Mouse (Mus musculus) heart, embryonic 14.5 days (tissue): ENCODE data around the gene Rad51ap1. TPM values are rescaled to one million over a fixed set of nuclear protein-coding genes. Genes with fewer than 3 reads are reported as not detected.

ENCODE experiments used
- ATAC-seq: fragments of 200-750 bp; cut with Nextera tagmentation; 2 replicates; pipeline ENCODE4 v1.8.0; 2017; ENCODE audit warnings: low read depth, moderate TSS enrichment; ENCODE audit not compliant: insufficient number of reproducible peaks, insufficient read depth, low FRiP score
- H3K27ac ChIP-seq, 2 experiments: fragments of 200-500 bp in 1 of 2; fragments of 300-500 bp in 1 of 2; sonication (generic) in 1 of 2; replicated peaks in 1 of 2; 2 replicates each; pipeline ENCODE4 v1.5.1; 2012 to 2014; ENCODE audit warnings: low read depth in 2 of 2, low read length in 2 of 2, control low read depth in 1 of 2, mild to moderate bottlenecking in 1 of 2, mixed read lengths in 1 of 2; ENCODE audit not compliant: control insufficient read depth in 1 of 2, insufficient read depth in 1 of 2
- H3K27me3 ChIP-seq: fragments of 300-500 bp; sonication (generic); 2 replicates; pipeline ENCODE4 v1.6.1; 2014; ENCODE audit warnings: mild to moderate bottlenecking, low read length, control low read depth; ENCODE audit not compliant: control insufficient read depth, insufficient read depth
- H3K36me3 ChIP-seq: fragments of 300-500 bp; sonication (generic); 2 replicates; pipeline ENCODE4 v1.6.1; 2014; ENCODE audit warnings: mild to moderate bottlenecking, control low read depth, low read length, mixed read lengths; ENCODE audit not compliant: control insufficient read depth, insufficient read depth
- H3K4me1 ChIP-seq, 2 experiments: fragments of 200-500 bp in 1 of 2; fragments of 300-500 bp in 1 of 2; sonication (generic) in 1 of 2; 2 replicates each; pipeline ENCODE4 v1.6.1; 2012 to 2014; ENCODE audit warnings: low read length in 2 of 2, control low read depth in 1 of 2, mixed read lengths in 1 of 2; ENCODE audit not compliant: control insufficient read depth in 2 of 2, insufficient read depth in 2 of 2
- H3K4me2 ChIP-seq: fragments of 300-500 bp; sonication (generic); 2 replicates; pipeline ENCODE4 v1.6.1; 2014; ENCODE audit warnings: mild to moderate bottlenecking, low read length
- H3K4me3 ChIP-seq, 2 experiments: fragments of 200-500 bp in 1 of 2; fragments of 300-500 bp in 1 of 2; sonication (generic) in 1 of 2; 2 replicates each; pipeline ENCODE4 v1.5.1; 2012 to 2014; ENCODE audit warnings: low read length in 2 of 2, mild to moderate bottlenecking in 2 of 2, control low read depth in 1 of 2, low read depth in 1 of 2, moderate library complexity in 1 of 2; ENCODE audit not compliant: control insufficient read depth in 1 of 2, insufficient read depth in 1 of 2
- H3K9ac ChIP-seq: fragments of 300-500 bp; sonication (generic); 2 replicates; pipeline ENCODE4 v1.6.1; 2014; ENCODE audit warnings: mild to moderate bottlenecking, low read length
- H3K9me3 ChIP-seq: fragments of 300-500 bp; sonication (generic); 2 replicates; pipeline ENCODE4 v1.6.1; 2016; ENCODE audit warnings: low read length, control low read depth; ENCODE audit not compliant: control insufficient read depth
- WGBS: fragments of 180-500 bp; shearing (Covaris S2); extraction: QIAGEN DNeasy Blood & Tissue Kit; methylation state at CpG from one replicate; pipeline ENCODE4 v1.1.7; 2014; 5-methylcytosine and 5-hydroxymethylcytosine counted together
- polyA plus RNA-seq: library from polyadenylated mRNA; unstranded; fragments of >200 nt; fragmentation: Nextera tagmentation; extraction: Ambion mirVana; gene quantifications from 2 replicates; pipeline ENCODE4 v1.2.1, GENCODE M21; 2014

The Rad51ap1 gene
- polyA plus RNA-seq, 1 experiment from 2014 or later: 28.7 TPM

GRCm38 (mm10) chr6:126948336-126948735 lies 8.9 kb upstream of the Rad51ap1 start:
- H3K9me3 ChIP-seq: no peaks in the 10 kb centered on the region
- WGBS: 89% methylated on average over 4 of the region's 4 CpGs
- H3K27ac ChIP-seq: no peak overlapping the region
- H3K4me1 ChIP-seq: no peaks in the 10 kb centered on the region
- H3K9ac ChIP-seq: no peak overlapping the region
- H3K4me2 ChIP-seq: no peak overlapping the region
- H3K27me3 ChIP-seq: no peaks in the 10 kb centered on the region
- H3K4me3 ChIP-seq: no peak overlapping the region
- H3K36me3 ChIP-seq: peaks cover 59% of the 10 kb centered on the region
- no peak for ATAC-seq

GRCm38 (mm10) chr6:126940451-126940850 lies 1.1 kb upstream of the Rad51ap1 start:
- Histone ChIP-seq H3K36me3 (peaks cover 33% of the 10 kb centered on the region), H3K9ac (peak overlapping the region; percentile 72), H3K9me3 (no peaks in the 10 kb centered on the region), H3K27me3 (no peaks in the 10 kb centered on the region), H3K4me1 (peaks cover 0 to 19% of the 10 kb centered on the region in 2 experiments; a peak in 3 of 4 replicates), H3K4me2 (peak overlapping the region; percentile 88), H3K27ac (no peak overlapping the region), H3K4me3 (peak overlapping the region; percentile 65 to 92; a peak in 3 of 4 replicates)
- 6% methylated on average over 5 of the region's 5 CpGs for WGBS
- no peak for ATAC-seq

GRCm38 (mm10) chr6:126938853-126939486 lies 417 bp downstream of the Rad51ap1 start:
- no peak for ATAC-seq
- peak overlapping the region; percentile 63 to 65 for H3K4me3 ChIP-seq
- peak overlapping the region; percentile 88 for H3K4me2 ChIP-seq
- H3K27me3 ChIP-seq: no peaks in the 10 kb centered on the region
- peaks cover 34% of the 10 kb centered on the region for H3K36me3 ChIP-seq
- under 1% methylated on average over 29 of the region's 31 CpGs for WGBS
- H3K9me3 ChIP-seq: no peaks in the 10 kb centered on the region
- H3K27ac ChIP-seq: peak overlapping the region in 1 of 2 experiments; percentile 50; a peak in 2 of 4 replicates
- H3K9ac ChIP-seq: peak overlapping the region; percentile 80
- H3K4me1 ChIP-seq: peaks cover 0 to 19% of the 10 kb centered on the region in 2 experiments; a peak in 3 of 4 replicates

GRCm38 (mm10) chr6:126938047-126938446 lies 1.3 kb downstream of the Rad51ap1 start:
- H3K27ac ChIP-seq: no peak overlapping the region
- H3K36me3 ChIP-seq: peaks cover 35% of the 10 kb centered on the region
- H3K9me3 ChIP-seq: no peaks in the 10 kb centered on the region
- H3K27me3 ChIP-seq: no peaks in the 10 kb centered on the region
- 82% methylated on average over 2 of the region's 2 CpGs for WGBS
- peak overlapping the region; percentile 88 for H3K4me2 ChIP-seq
- H3K4me1 ChIP-seq: peaks cover 0 to 19% of the 10 kb centered on the region in 2 experiments; a peak in 3 of 4 replicates
- peak overlapping the region; percentile 80; the same call in 1 of the 2 replicates for H3K9ac ChIP-seq
- peak overlapping the region in 1 of 2 experiments; percentile 65; a peak in 1 of 4 replicates for H3K4me3 ChIP-seq
- no peak for ATAC-seq

- no peak overlapping the region for H3K9ac ChIP-seq
- WGBS: 83% methylated on average over 2 of the region's 2 CpGs
- peaks cover 65% of the 10 kb centered on the region for H3K36me3 ChIP-seq
- H3K27ac ChIP-seq: no peak overlapping the region
- H3K9me3 ChIP-seq: no peaks in the 10 kb centered on the region
- H3K27me3 ChIP-seq: no peaks in the 10 kb centered on the region
- no peak overlapping the region for H3K4me2 ChIP-seq
- no peak for ATAC-seq
- H3K4me3 ChIP-seq: no peak overlapping the region
- H3K4me1 ChIP-seq: no peaks in the 10 kb centered on the region
Measured at GRCm38 (mm10) chr6:126932896-126933295, 6.5 kb downstream of the Rad51ap1 start.

- Histone ChIP-seq H3K27me3 (no peaks in the 10 kb centered on the region), H3K4me3 (peak within 1 kb of the TSS; percentile 28 to 37), H3K9ac (peak within 1 kb of the TSS; percentile 41; the same call in 1 of the 2 replicates), H3K27ac (no peak within 1 kb of the TSS), H3K36me3 (peaks cover 41% of the 10 kb centered on the region), H3K4me2 (peak within 1 kb of the TSS; percentile 53), H3K9me3 (no peaks in the 10 kb centered on the region), H3K4me1 (peaks cover 5 to 6% of the 10 kb centered on the region in 2 experiments; a peak in 3 of 4 replicates)
- WGBS: 10% methylated on average over 21 of the region's 21 CpGs
- ATAC-seq: no peak; the same call in 1 of the 2 replicates
Measured at GRCm38 (mm10) chr6:126921111-126921881, 18.1 kb downstream of the Rad51ap1 start, which contains the start of gene Dyrk4. TSS of gene Dyrk4 (minus strand) at chr6:126921839.

GRCm38 (mm10) chr6:126914928-126915327 lies 24.5 kb downstream of the Rad51ap1 start:
- Histone ChIP-seq H3K4me2 (no peak overlapping the region), H3K4me3 (no peak overlapping the region), H3K27me3 (no peaks in the 10 kb centered on the region), H3K27ac (no peak overlapping the region), H3K9me3 (no peaks in the 10 kb centered on the region), H3K9ac (no peak overlapping the region), H3K4me1 (no peaks in the 10 kb centered on the region), H3K36me3 (no peaks in the 10 kb centered on the region)
- no peak for ATAC-seq
- 76% methylated on average over 5 of the region's 5 CpGs for WGBS
